Mouse (Mus musculus): Measurements from ENCODE around the gene Gm11492. TPM values are rescaled to one million over a fixed set of nuclear protein-coding genes. Genes with fewer than 3 reads are reported as not detected.
A peak's percentile ranks its signal among the peaks of the same experiment; 100 is the strongest.

Gm11492 gene
- polyA plus RNA-seq (2012; rRNA removed): not detected in 2 replicates

- H3K4me1 ChIP-seq (ENCODE audit: control insufficient read depth, insufficient read depth, low read length): peaks cover 6% of the 10 kb centered on the region; the same call in 1 of the 2 replicates
- H3K4me3 ChIP-seq (replicated peaks; ENCODE audit: extremely low read depth, low read depth, low read length): no peak within 1 kb of the TSS
- 49% methylated on average over 3 of the region's 3 CpGs for WGBS
- TF ChIP-seq POLR2A (IDR thresholded peaks at IDR 0.05; ENCODE audit: borderline replicate concordance, extremely low read depth, low read depth, low read length): no peak
- TF ChIP-seq CTCF (IDR thresholded peaks at IDR 0.05; ENCODE audit: insufficient read depth, low read length): no peak
- DNase-seq: no peak
Measured at GRCm38 (mm10) chr11:87566501-87566900, at the start of gene Gm11492. Gene Gm11492, plus strand, starts transcription at chr11:87566653.

GRCm38 (mm10) chr11:87519260-87519659 lies 47.2 kb upstream of the Gm11492 start:
- 11% methylated on average over 2 of the region's 2 CpGs for WGBS
- Histone ChIP-seq H3K4me3 (replicated peaks; ENCODE audit: extremely low read depth, low read depth, low read length) (no peak overlapping the region), H3K4me1 (ENCODE audit: control insufficient read depth, insufficient read depth, low read length) (no peaks in the 10 kb centered on the region; the same call in none of the 2 replicates)
- DNase-seq: peak; percentile 15
- peak; percentile 74 for TF ChIP-seq CTCF (IDR thresholded peaks at IDR 0.05; ENCODE audit: insufficient read depth, low read length)
- TF ChIP-seq POLR2A (IDR thresholded peaks at IDR 0.05; ENCODE audit: borderline replicate concordance, extremely low read depth, low read depth, low read length): no peak

- DNase-seq: no peak
Measured at GRCm38 (mm10) chr11:87523466-87523865, 43.0 kb upstream of the Gm11492 start.

GRCm38 (mm10) chr11:87523967-87524366 lies 42.5 kb upstream of the Gm11492 start:
- DNase-seq: no peak
- H3K4me1 ChIP-seq (ENCODE audit: control insufficient read depth, insufficient read depth, low read length): no peaks in the 10 kb centered on the region; the same call in none of the 2 replicates
- no peak overlapping the region for H3K4me3 ChIP-seq (replicated peaks; ENCODE audit: extremely low read depth, low read depth, low read length)
- TF ChIP-seq CTCF (IDR thresholded peaks at IDR 0.05; ENCODE audit: insufficient read depth, low read length): no peak
- no peak for TF ChIP-seq POLR2A (IDR thresholded peaks at IDR 0.05; ENCODE audit: borderline replicate concordance, extremely low read depth, low read depth, low read length)

More at GRCm38 (mm10) chr11:87523466-87523865, 43.0 kb upstream of the Gm11492 start:
- TF ChIP-seq CTCF (IDR thresholded peaks at IDR 0.05; ENCODE audit: insufficient read depth, low read length) (no peak), POLR2A (IDR thresholded peaks at IDR 0.05; ENCODE audit: borderline replicate concordance, extremely low read depth, low read depth, low read length) (no peak)
- Histone ChIP-seq H3K4me1 (ENCODE audit: control insufficient read depth, insufficient read depth, low read length) (no peaks in the 10 kb centered on the region; the same call in none of the 2 replicates), H3K4me3 (replicated peaks; ENCODE audit: extremely low read depth, low read depth, low read length) (no peak overlapping the region)
- WGBS: 78% methylated on average over 5 of the region's 5 CpGs

- no peak for DNase-seq
- no peak overlapping the region for H3K4me3 ChIP-seq (replicated peaks; ENCODE audit: extremely low read depth, low read depth, low read length)
- TF ChIP-seq POLR2A (IDR thresholded peaks at IDR 0.05; ENCODE audit: borderline replicate concordance, extremely low read depth, low read depth, low read length) (no peak), CTCF (IDR thresholded peaks at IDR 0.05; ENCODE audit: insufficient read depth, low read length) (no peak)
- no peaks in the 10 kb centered on the region; the same call in none of the 2 replicates for H3K4me1 ChIP-seq (ENCODE audit: control insufficient read depth, insufficient read depth, low read length)
Measured at GRCm38 (mm10) chr11:87524780-87525179, 41.7 kb upstream of the Gm11492 start.

- no peak for DNase-seq
- WGBS: 63% methylated on average over 3 of the region's 3 CpGs
- no peak for TF ChIP-seq POLR2A (IDR thresholded peaks at IDR 0.05; ENCODE audit: borderline replicate concordance, extremely low read depth, low read depth, low read length)
- no peak for TF ChIP-seq CTCF (IDR thresholded peaks at IDR 0.05; ENCODE audit: insufficient read depth, low read length)
- Histone ChIP-seq H3K4me3 (replicated peaks; ENCODE audit: extremely low read depth, low read depth, low read length) (no peak overlapping the region), H3K4me1 (ENCODE audit: control insufficient read depth, insufficient read depth, low read length) (no peaks in the 10 kb centered on the region; the same call in 1 of the 2 replicates)
Measured at GRCm38 (mm10) chr11:87527364-87527763, 39.1 kb upstream of the Gm11492 start.

- Histone ChIP-seq H3K4me1 (ENCODE audit: control insufficient read depth, insufficient read depth, low read length) (no peaks in the 10 kb centered on the region; the same call in 1 of the 2 replicates), H3K4me3 (replicated peaks; ENCODE audit: extremely low read depth, low read depth, low read length) (no peak overlapping the region)
- DNase-seq: no peak
- TF ChIP-seq POLR2A (IDR thresholded peaks at IDR 0.05; ENCODE audit: borderline replicate concordance, extremely low read depth, low read depth, low read length): no peak
- TF ChIP-seq CTCF (IDR thresholded peaks at IDR 0.05; ENCODE audit: insufficient read depth, low read length): 0 out of 2 replicates have a peak, but pooled peaks have one; percentile 3
- WGBS: 64% methylated on average over 4 of the region's 4 CpGs
Measured at GRCm38 (mm10) chr11:87527990-87528389, 38.5 kb upstream of the Gm11492 start.

- no peak for DNase-seq
- no peak; the same call in 1 of the 2 replicates for TF ChIP-seq CTCF (IDR thresholded peaks at IDR 0.05; ENCODE audit: insufficient read depth, low read length)
- no peaks in the 10 kb centered on the region for H3K4me1 ChIP-seq (ENCODE audit: control insufficient read depth, insufficient read depth, low read length)
- no peak overlapping the region for H3K4me3 ChIP-seq (replicated peaks; ENCODE audit: extremely low read depth, low read depth, low read length)
- WGBS: 61% methylated on average over 6 of the region's 6 CpGs
Measured at GRCm38 (mm10) chr11:87531695-87532094, 34.8 kb upstream of the Gm11492 start.

- 54% methylated on average over 8 of the region's 8 CpGs for WGBS
- DNase-seq: no peak
- H3K4me1 ChIP-seq (ENCODE audit: control insufficient read depth, insufficient read depth, low read length): no peaks in the 10 kb centered on the region
- H3K4me3 ChIP-seq (replicated peaks; ENCODE audit: extremely low read depth, low read depth, low read length): no peak overlapping the region
- TF ChIP-seq POLR2A (IDR thresholded peaks at IDR 0.05; ENCODE audit: borderline replicate concordance, extremely low read depth, low read depth, low read length) (no peak), CTCF (IDR thresholded peaks at IDR 0.05; ENCODE audit: insufficient read depth, low read length) (no peak)
Measured at GRCm38 (mm10) chr11:87542285-87542684, 24.2 kb upstream of the Gm11492 start.

GRCm38 (mm10) chr11:87542906-87543305 lies 23.5 kb upstream of the Gm11492 start:
- Histone ChIP-seq H3K4me1 (ENCODE audit: control insufficient read depth, insufficient read depth, low read length) (no peaks in the 10 kb centered on the region), H3K4me3 (replicated peaks; ENCODE audit: extremely low read depth, low read depth, low read length) (no peak overlapping the region)
- TF ChIP-seq POLR2A (IDR thresholded peaks at IDR 0.05; ENCODE audit: borderline replicate concordance, extremely low read depth, low read depth, low read length) (no peak), CTCF (IDR thresholded peaks at IDR 0.05; ENCODE audit: insufficient read depth, low read length) (no peak)
- DNase-seq: no peak
- WGBS: 38% methylated on average over 3 of the region's 3 CpGs
